Mouse (Mus musculus): Measurements from ENCODE around the gene Lrp2. TPM values are rescaled to one million over a fixed set of nuclear protein-coding genes. Genes with fewer than 3 reads are reported as not detected.

Lrp2 gene
- polyA plus RNA-seq (2016; fragmentation: Nextera tagmentation; extraction: Ambion mirVana) = 1.5 and 1.8 TPM in 2 replicates

- no peaks in the 10 kb centered on the region for H3K9me3 ChIP-seq
- peak; percentile 87 for ATAC-seq (ENCODE audit: low FRiP score)
- peaks cover 76% of the 10 kb centered on the region for H3K27me3 ChIP-seq
- H3K9ac ChIP-seq = peak within 1 kb of the TSS; percentile 60
- no peaks in the 10 kb centered on the region for H3K36me3 ChIP-seq (replicated peaks)
- peak within 1 kb of the TSS; percentile 31; the same call in 1 of the 2 replicates for H3K27ac ChIP-seq
- peaks cover 30% of the 10 kb centered on the region for H3K4me1 ChIP-seq
- peak within 1 kb of the TSS; percentile 62 for H3K4me3 ChIP-seq (replicated peaks)
- WGBS = under 1% methylated on average over 45 of the region's 45 CpGs
- H3K4me2 ChIP-seq = peak within 1 kb of the TSS; percentile 95
These were observed at the start of gene Lrp2 for GRCm38 (mm10) chr2:69585886-69586398. Gene Lrp2 (minus strand): TSS chr2:69586065.

GRCm38 (mm10) chr2:69635064-69635701 is 49.3 kb upstream of the Lrp2 start:
- H3K27ac ChIP-seq = no peak overlapping the region
- 0 out of 2 replicates have a peak overlapping the region, but pooled peaks have one; percentile 38 for H3K9ac ChIP-seq
- peaks cover 6% of the 10 kb centered on the region; the same call in 1 of the 2 replicates for H3K27me3 ChIP-seq
- peak overlapping the region; percentile 49 for H3K4me2 ChIP-seq
- no peaks in the 10 kb centered on the region for H3K36me3 ChIP-seq (replicated peaks)
- H3K9me3 ChIP-seq = no peaks in the 10 kb centered on the region
- ATAC-seq (ENCODE audit: low FRiP score) = peak; percentile 46; the same call in 1 of the 2 replicates
- 0 out of 2 replicates have a peak, but pooled peaks cover 3% of the 10 kb centered on the region for H3K4me1 ChIP-seq
- WGBS = 12% methylated on average over 11 of the region's 11 CpGs
- peak overlapping the region; percentile 31 for H3K4me3 ChIP-seq (replicated peaks)

GRCm38 (mm10) chr2:69631449-69631848 is 45.6 kb upstream of the Lrp2 start:
- 80% methylated on average over 2 of the region's 2 CpGs for WGBS
- no peaks in the 10 kb centered on the region for H3K36me3 ChIP-seq (replicated peaks)

GRCm38 (mm10) chr2:69630792-69631191 is 44.9 kb upstream of the Lrp2 start:
- Histone ChIP-seq H3K9me3 (0 out of 2 replicates have a peak, but pooled peaks cover 4% of the 10 kb centered on the region), H3K27ac (no peak overlapping the region), H3K9ac (no peak overlapping the region), H3K4me1 (no peaks in the 10 kb centered on the region), H3K4me2 (no peak overlapping the region), H3K4me3 (replicated peaks) (no peak overlapping the region), H3K27me3 (peaks cover 6% of the 10 kb centered on the region; the same call in 1 of the 2 replicates), H3K36me3 (replicated peaks) (no peaks in the 10 kb centered on the region)
- 93% methylated on average over 5 of the region's 5 CpGs for WGBS
- ATAC-seq (ENCODE audit: low FRiP score) = no peak

More at GRCm38 (mm10) chr2:69631449-69631848, 45.6 kb upstream of the Lrp2 start:
- no peaks in the 10 kb centered on the region for H3K4me1 ChIP-seq
- no peak overlapping the region for H3K4me2 ChIP-seq
- peaks cover 6% of the 10 kb centered on the region; the same call in 1 of the 2 replicates for H3K27me3 ChIP-seq
- no peak overlapping the region for H3K9ac ChIP-seq
- no peak overlapping the region for H3K4me3 ChIP-seq (replicated peaks)
- H3K27ac ChIP-seq = no peak overlapping the region
- 0 out of 2 replicates have a peak, but pooled peaks cover 4% of the 10 kb centered on the region for H3K9me3 ChIP-seq
- ATAC-seq (ENCODE audit: low FRiP score) = no peak

- Histone ChIP-seq H3K9ac (no peak overlapping the region), H3K4me3 (replicated peaks) (no peak overlapping the region), H3K27me3 (peaks cover 6% of the 10 kb centered on the region; the same call in 1 of the 2 replicates), H3K9me3 (0 out of 2 replicates have a peak, but pooled peaks cover 4% of the 10 kb centered on the region), H3K27ac (no peak overlapping the region), H3K36me3 (replicated peaks) (no peaks in the 10 kb centered on the region), H3K4me2 (no peak overlapping the region), H3K4me1 (no peaks in the 10 kb centered on the region)
- ATAC-seq (ENCODE audit: low FRiP score) = no peak
- WGBS = 92% methylated on average over 6 of the region's 6 CpGs
These were observed 44.0 kb upstream of the Lrp2 start for GRCm38 (mm10) chr2:69629914-69630313.

GRCm38 (mm10) chr2:69629215-69629614 is 43.4 kb upstream of the Lrp2 start:
- no peaks in the 10 kb centered on the region for H3K4me1 ChIP-seq
- no peak overlapping the region for H3K4me3 ChIP-seq (replicated peaks)
- 77% methylated on average over 17 of the region's 17 CpGs for WGBS
- H3K4me2 ChIP-seq = no peak overlapping the region
- no peaks in the 10 kb centered on the region for H3K36me3 ChIP-seq (replicated peaks)
- ATAC-seq (ENCODE audit: low FRiP score) = no peak
- 0 out of 2 replicates have a peak, but pooled peaks cover 4% of the 10 kb centered on the region for H3K9me3 ChIP-seq
- H3K27me3 ChIP-seq = peaks cover 4% of the 10 kb centered on the region; the same call in 1 of the 2 replicates
- H3K27ac ChIP-seq = no peak overlapping the region
- H3K9ac ChIP-seq = no peak overlapping the region

- H3K27ac ChIP-seq = no peak overlapping the region
- no peak overlapping the region for H3K4me3 ChIP-seq (replicated peaks)
- H3K9ac ChIP-seq = no peak overlapping the region
- no peaks in the 10 kb centered on the region for H3K36me3 ChIP-seq (replicated peaks)
- H3K4me2 ChIP-seq = no peak overlapping the region
- no peaks in the 10 kb centered on the region for H3K27me3 ChIP-seq
- ATAC-seq (ENCODE audit: low FRiP score) = no peak
- no peaks in the 10 kb centered on the region for H3K4me1 ChIP-seq
- H3K9me3 ChIP-seq = no peaks in the 10 kb centered on the region
These were observed 33.4 kb upstream of the Lrp2 start for GRCm38 (mm10) chr2:69619286-69619685.

GRCm38 (mm10) chr2:69618336-69618735 is 32.5 kb upstream of the Lrp2 start:
- no peaks in the 10 kb centered on the region for H3K27me3 ChIP-seq
- H3K4me1 ChIP-seq = no peaks in the 10 kb centered on the region
- ATAC-seq (ENCODE audit: low FRiP score) = no peak
- no peaks in the 10 kb centered on the region for H3K9me3 ChIP-seq
- H3K27ac ChIP-seq = no peak overlapping the region
- no peak overlapping the region for H3K9ac ChIP-seq
- H3K4me3 ChIP-seq (replicated peaks) = no peak overlapping the region
- no peak overlapping the region for H3K4me2 ChIP-seq
- no peaks in the 10 kb centered on the region for H3K36me3 ChIP-seq (replicated peaks)

GRCm38 (mm10) chr2:69613237-69613636 is 27.4 kb upstream of the Lrp2 start:
- WGBS = 86% methylated on average over 4 of the region's 4 CpGs
- Histone ChIP-seq H3K27me3 (peaks cover 4% of the 10 kb centered on the region; the same call in 1 of the 2 replicates), H3K9ac (no peak overlapping the region), H3K4me3 (replicated peaks) (no peak overlapping the region), H3K4me2 (no peak overlapping the region), H3K9me3 (no peaks in the 10 kb centered on the region), H3K27ac (no peak overlapping the region), H3K36me3 (replicated peaks) (no peaks in the 10 kb centered on the region), H3K4me1 (peaks cover 8% of the 10 kb centered on the region)
- ATAC-seq (ENCODE audit: low FRiP score) = no peak

GRCm38 (mm10) chr2:69612716-69613115 is 26.9 kb upstream of the Lrp2 start:
- Histone ChIP-seq H3K4me3 (replicated peaks) (no peak overlapping the region), H3K9ac (no peak overlapping the region), H3K27me3 (peaks cover 4% of the 10 kb centered on the region; the same call in 1 of the 2 replicates), H3K4me2 (0 out of 2 replicates have a peak overlapping the region, but pooled peaks have one; percentile 21), H3K36me3 (replicated peaks) (no peaks in the 10 kb centered on the region), H3K9me3 (no peaks in the 10 kb centered on the region), H3K27ac (no peak overlapping the region), H3K4me1 (peaks cover 8% of the 10 kb centered on the region)
- no peak for ATAC-seq (ENCODE audit: low FRiP score)
- 33% methylated on average over 9 of the region's 9 CpGs for WGBS

GRCm38 (mm10) chr2:69612237-69612636 is 26.4 kb upstream of the Lrp2 start:
- Histone ChIP-seq H3K4me3 (replicated peaks) (no peak overlapping the region), H3K4me2 (peak overlapping the region; percentile 21), H3K27ac (no peak overlapping the region), H3K9me3 (no peaks in the 10 kb centered on the region), H3K4me1 (peaks cover 8% of the 10 kb centered on the region), H3K27me3 (peaks cover 4% of the 10 kb centered on the region; the same call in 1 of the 2 replicates), H3K9ac (no peak overlapping the region), H3K36me3 (replicated peaks) (no peaks in the 10 kb centered on the region)
- ATAC-seq (ENCODE audit: low FRiP score) = no peak
- WGBS = 12% methylated on average over 10 of the region's 10 CpGs

GRCm38 (mm10) chr2:69606621-69607020 is 20.8 kb upstream of the Lrp2 start:
- Histone ChIP-seq H3K9ac (no peak overlapping the region), H3K27ac (no peak overlapping the region), H3K4me3 (replicated peaks) (no peak overlapping the region), H3K9me3 (no peaks in the 10 kb centered on the region), H3K27me3 (no peaks in the 10 kb centered on the region), H3K4me2 (no peak overlapping the region), H3K4me1 (no peaks in the 10 kb centered on the region), H3K36me3 (replicated peaks) (no peaks in the 10 kb centered on the region)
- ATAC-seq (ENCODE audit: low FRiP score) = no peak
- 87% methylated on average over 3 of the region's 3 CpGs for WGBS
